Mouse (Mus musculus): ENCODE results near the gene Mrpl36.

- no peak for TF ChIP-seq CTCF (IDR thresholded peaks at IDR 0.05; ENCODE audit: control insufficient read depth, insufficient read depth, insufficient replicate concordance, low read depth, low read length)
- no peak for TF ChIP-seq POLR2A (IDR thresholded peaks at IDR 0.05; ENCODE audit: control insufficient read depth, low read depth, low read length)
Observed at GRCm38 (mm10) chr13:73346743-73347142, 18.4 kb downstream of the Mrpl36 start.

Measured in testis, adult 2 months (tissue).